Mouse (Mus musculus) embryonic facial prominence, embryonic 10.5 days (tissue): ENCODE measurements at regions not wholly inside any gene's neighbourhood (a gene's known extent, or its start where the extent isn't known, plus 50 kb on each side); places are given as distances from the start of the nearest gene placed in this dataset.

ENCODE experiments used
- DNase-seq: peaks from one replicate; pipeline ENCODE4 v3.0.0-alpha.2; 2017; ENCODE audit warnings: low spot score
- H3K27ac ChIP-seq: fragments of 300-500 bp; sonication (generic); replicated peaks from 2 replicates; pipeline ENCODE4 v1.5.1; 2016; ENCODE audit warnings: mild to moderate bottlenecking
- H3K27me3 ChIP-seq: fragments of 300-500 bp; sonication (generic); replicated peaks from 2 replicates; pipeline ENCODE4 v1.6.1; 2016; ENCODE audit warnings: low read depth, mild to moderate bottlenecking; ENCODE audit not compliant: poor library complexity, severe bottlenecking
- H3K36me3 ChIP-seq: fragments of 300-500 bp; sonication (generic); replicated peaks from 2 replicates; pipeline ENCODE4 v1.6.1; 2016; ENCODE audit warnings: mild to moderate bottlenecking, moderate library complexity
- H3K4me1 ChIP-seq: fragments of 300-500 bp; sonication (generic); 2 replicates; pipeline ENCODE4 v1.6.1; 2016
- H3K4me3 ChIP-seq: fragments of 300-500 bp; sonication (generic); 2 replicates; pipeline ENCODE4 v1.5.1; 2016; ENCODE audit warnings: mild to moderate bottlenecking, moderate library complexity
- H3K9me3 ChIP-seq: fragments of 300-500 bp; sonication (generic); 2 replicates; pipeline ENCODE4 v1.6.1; 2016; ENCODE audit warnings: mild to moderate bottlenecking
- WGBS: fragments of 180-500 bp; shearing (Covaris S2); methylation state at CpG from one replicate; pipeline ENCODE4 v1.1.7; 2016; 5-methylcytosine and 5-hydroxymethylcytosine counted together

- H3K4me3 ChIP-seq: no peak overlapping the region
- H3K27ac ChIP-seq: no peak overlapping the region
- no peaks in the 10 kb centered on the region for H3K9me3 ChIP-seq
- 69% methylated on average over 12 of the region's 12 CpGs for WGBS
- H3K36me3 ChIP-seq: no peaks in the 10 kb centered on the region
- H3K4me1 ChIP-seq: no peaks in the 10 kb centered on the region
- peak; percentile 8 for DNase-seq
- no peaks in the 10 kb centered on the region for H3K27me3 ChIP-seq
Measured at GRCm38 (mm10) chrX:19167121-19167853, 313.8 kb downstream of the Tex13c3 start.

GRCm38 (mm10) chrX:19165891-19166644, 315.1 kb downstream of the Tex13c3 start:
- Histone ChIP-seq H3K4me3 (no peak overlapping the region), H3K27me3 (no peaks in the 10 kb centered on the region), H3K9me3 (no peaks in the 10 kb centered on the region), H3K27ac (no peak overlapping the region), H3K4me1 (no peaks in the 10 kb centered on the region), H3K36me3 (no peaks in the 10 kb centered on the region)
- DNase-seq: no peak
- WGBS: 83% methylated on average over 5 of the region's 5 CpGs

- no peak overlapping the region for H3K27ac ChIP-seq
- DNase-seq: peak; percentile 11
- WGBS: 66% methylated on average over 5 of the region's 5 CpGs
- no peaks in the 10 kb centered on the region for H3K4me1 ChIP-seq
- H3K4me3 ChIP-seq: no peak overlapping the region
- no peaks in the 10 kb centered on the region for H3K27me3 ChIP-seq
- H3K36me3 ChIP-seq: no peaks in the 10 kb centered on the region
- H3K9me3 ChIP-seq: no peaks in the 10 kb centered on the region
Measured at GRCm38 (mm10) chrX:19164151-19164550, 317.0 kb downstream of the Tex13c3 start.

- no peak for DNase-seq
- Histone ChIP-seq H3K9me3 (no peaks in the 10 kb centered on the region), H3K4me3 (no peak overlapping the region), H3K4me1 (no peaks in the 10 kb centered on the region), H3K27ac (no peak overlapping the region), H3K27me3 (no peaks in the 10 kb centered on the region), H3K36me3 (no peaks in the 10 kb centered on the region)
- WGBS: 63% methylated on average over 1 of the region's 1 CpGs
Measured at GRCm38 (mm10) chrX:19162958-19163357, 318.2 kb downstream of the Tex13c3 start.

GRCm38 (mm10) chrX:19162351-19162750, 318.8 kb downstream of the Tex13c3 start:
- Histone ChIP-seq H3K27me3 (no peaks in the 10 kb centered on the region), H3K9me3 (no peaks in the 10 kb centered on the region), H3K36me3 (no peaks in the 10 kb centered on the region), H3K4me1 (no peaks in the 10 kb centered on the region), H3K4me3 (no peak overlapping the region), H3K27ac (no peak overlapping the region)
- DNase-seq: no peak

GRCm38 (mm10) chrX:19160275-19160930, 320.7 kb downstream of the Tex13c3 start:
- H3K27ac ChIP-seq: no peak overlapping the region
- DNase-seq: no peak
- H3K9me3 ChIP-seq: no peaks in the 10 kb centered on the region
- no peaks in the 10 kb centered on the region for H3K36me3 ChIP-seq
- 72% methylated on average over 3 of the region's 3 CpGs for WGBS
- H3K4me3 ChIP-seq: no peak overlapping the region
- H3K4me1 ChIP-seq: no peaks in the 10 kb centered on the region
- H3K27me3 ChIP-seq: no peaks in the 10 kb centered on the region

GRCm38 (mm10) chrX:19157464-19158203, 323.5 kb downstream of the Tex13c3 start:
- WGBS: 84% methylated on average over 6 of the region's 6 CpGs
- H3K27me3 ChIP-seq: no peaks in the 10 kb centered on the region
- H3K27ac ChIP-seq: no peak overlapping the region
- H3K9me3 ChIP-seq: no peaks in the 10 kb centered on the region
- DNase-seq: no peak
- no peaks in the 10 kb centered on the region for H3K36me3 ChIP-seq
- H3K4me1 ChIP-seq: no peaks in the 10 kb centered on the region
- H3K4me3 ChIP-seq: no peak overlapping the region

GRCm38 (mm10) chrX:19153619-19154018, 327.5 kb downstream of the Tex13c3 start:
- WGBS: 86% methylated on average over 2 of the region's 2 CpGs
- Histone ChIP-seq H3K36me3 (no peaks in the 10 kb centered on the region), H3K27me3 (no peaks in the 10 kb centered on the region), H3K4me3 (no peak overlapping the region), H3K27ac (no peak overlapping the region), H3K9me3 (no peaks in the 10 kb centered on the region), H3K4me1 (no peaks in the 10 kb centered on the region)
- no peak for DNase-seq

GRCm38 (mm10) chrX:19152170-19152861, 328.8 kb downstream of the Tex13c3 start:
- H3K27ac ChIP-seq: no peak overlapping the region
- H3K36me3 ChIP-seq: no peaks in the 10 kb centered on the region
- no peak for DNase-seq
- H3K4me3 ChIP-seq: no peak overlapping the region
- H3K9me3 ChIP-seq: no peaks in the 10 kb centered on the region
- no peaks in the 10 kb centered on the region for H3K27me3 ChIP-seq
- no peaks in the 10 kb centered on the region for H3K4me1 ChIP-seq
- 95% methylated on average over 1 of the region's 1 CpGs for WGBS

- H3K36me3 ChIP-seq: no peaks in the 10 kb centered on the region
- 90% methylated on average over 3 of the region's 3 CpGs for WGBS
- no peaks in the 10 kb centered on the region for H3K9me3 ChIP-seq
- H3K27ac ChIP-seq: no peak overlapping the region
- no peaks in the 10 kb centered on the region for H3K27me3 ChIP-seq
- H3K4me1 ChIP-seq: no peaks in the 10 kb centered on the region
- H3K4me3 ChIP-seq: no peak overlapping the region
- DNase-seq: no peak
Measured at GRCm38 (mm10) chrX:19150606-19151005, 330.5 kb downstream of the Tex13c3 start.

GRCm38 (mm10) chrX:19148672-19149071, 332.4 kb downstream of the Tex13c3 start:
- Histone ChIP-seq H3K4me3 (no peak overlapping the region), H3K36me3 (no peaks in the 10 kb centered on the region), H3K27me3 (no peaks in the 10 kb centered on the region), H3K9me3 (no peaks in the 10 kb centered on the region), H3K27ac (no peak overlapping the region), H3K4me1 (no peaks in the 10 kb centered on the region)
- DNase-seq: no peak
- 100% methylated on average over 1 of the region's 1 CpGs for WGBS

GRCm38 (mm10) chrX:19148251-19148650, 332.9 kb downstream of the Tex13c3 start:
- 92% methylated on average over 3 of the region's 3 CpGs for WGBS
- H3K36me3 ChIP-seq: no peaks in the 10 kb centered on the region
- no peak overlapping the region for H3K4me3 ChIP-seq
- no peak overlapping the region for H3K27ac ChIP-seq
- H3K9me3 ChIP-seq: no peaks in the 10 kb centered on the region
- no peaks in the 10 kb centered on the region for H3K27me3 ChIP-seq
- no peak for DNase-seq
- no peaks in the 10 kb centered on the region for H3K4me1 ChIP-seq
